Mouse (Mus musculus): Measurements from ENCODE around the gene Thtpa.

GRCm38 (mm10) chr14:55135676-55136075, 41.1 kb downstream of the Thtpa start:
- no peak for TF ChIP-seq CTCF (IDR thresholded peaks at IDR 0.05; ENCODE audit: borderline replicate concordance, extremely low read depth, insufficient read depth, insufficient read length)
- no peak for TF ChIP-seq POLR2A (IDR thresholded peaks at IDR 0.05; ENCODE audit: borderline replicate concordance, extremely low read depth, insufficient read depth, insufficient read length, poor library complexity, severe bottlenecking)

Measured in brain, embryonic 14.5 days (tissue).